Mouse (Mus musculus) midbrain, postnatal 0 days (tissue): ENCODE measurements at regions not wholly inside any gene's neighbourhood (a gene's known extent, or its start where the extent isn't known, plus 50 kb on each side); places are given as distances from the start of the nearest gene placed in this dataset.

ENCODE experiments used
- ATAC-seq: fragments of 200-750 bp; cut with Nextera tagmentation; 2 replicates; pipeline ENCODE4 v1.8.0; 2017; ENCODE audit warnings: moderate number of reproducible peaks, mild to moderate bottlenecking, moderate TSS enrichment, moderate library complexity; ENCODE audit not compliant: low FRiP score
- DNase-seq: peaks from one replicate; pipeline ENCODE4 v3.0.0-alpha.2; 2015; ENCODE audit warnings: low spot score
- H3K27ac ChIP-seq: fragments of 300-500 bp; sonication (generic); 2 replicates; pipeline ENCODE4 v1.5.1; 2014; ENCODE audit warnings: low read depth, mild to moderate bottlenecking, low read length, mixed read lengths
- H3K27me3 ChIP-seq: fragments of 300-500 bp; sonication (generic); 2 replicates; pipeline ENCODE4 v1.6.1; 2014; ENCODE audit warnings: low read length, control low read depth, mixed read lengths; ENCODE audit not compliant: insufficient read depth
- H3K36me3 ChIP-seq: fragments of 300-500 bp; sonication (generic); 2 replicates; pipeline ENCODE4 v1.6.1; 2014; ENCODE audit warnings: low read length, control low read depth, mixed read lengths; ENCODE audit not compliant: insufficient read depth
- H3K4me1 ChIP-seq: fragments of 300-500 bp; sonication (generic); 2 replicates; pipeline ENCODE4 v1.6.1; 2014; ENCODE audit warnings: mild to moderate bottlenecking, control low read depth, antibody characterized with exemption, low read length, mixed read lengths; ENCODE audit not compliant: insufficient read depth
- H3K4me2 ChIP-seq: fragments of 300-500 bp; sonication (generic); 2 replicates; pipeline ENCODE4 v1.6.1; 2014; ENCODE audit warnings: low read depth, mild to moderate bottlenecking, low read length, mixed read lengths; ENCODE audit not compliant: poor library complexity, severe bottlenecking
- H3K4me3 ChIP-seq: fragments of 300-500 bp; sonication (generic); 2 replicates; pipeline ENCODE4 v1.5.1; 2014; ENCODE audit warnings: low read depth, mild to moderate bottlenecking, low read length, moderate library complexity
- H3K9ac ChIP-seq: fragments of 300-500 bp; sonication (generic); replicated peaks from 2 replicates; pipeline ENCODE4 v1.6.1; 2014; ENCODE audit warnings: mild to moderate bottlenecking, low read length, moderate library complexity, mixed read lengths; ENCODE audit not compliant: poor library complexity, severe bottlenecking
- H3K9me3 ChIP-seq: fragments of 300-500 bp; sonication (generic); 2 replicates; pipeline ENCODE4 v1.6.1; 2016; ENCODE audit warnings: low read length, control low read depth
- CTCF ChIP-seq: IDR thresholded peaks from 2 replicates; pipeline ENCODE4 v1.5.1; 2016; ENCODE audit warnings: antibody characterized with exemption, mild to moderate bottlenecking
- WGBS: fragments of 180-500 bp; shearing (Covaris S2); extraction: QIAGEN DNeasy Blood & Tissue Kit; methylation state at CpG from one replicate; pipeline ENCODE4 v1.1.7; 2014; 5-methylcytosine and 5-hydroxymethylcytosine counted together

DNA sequence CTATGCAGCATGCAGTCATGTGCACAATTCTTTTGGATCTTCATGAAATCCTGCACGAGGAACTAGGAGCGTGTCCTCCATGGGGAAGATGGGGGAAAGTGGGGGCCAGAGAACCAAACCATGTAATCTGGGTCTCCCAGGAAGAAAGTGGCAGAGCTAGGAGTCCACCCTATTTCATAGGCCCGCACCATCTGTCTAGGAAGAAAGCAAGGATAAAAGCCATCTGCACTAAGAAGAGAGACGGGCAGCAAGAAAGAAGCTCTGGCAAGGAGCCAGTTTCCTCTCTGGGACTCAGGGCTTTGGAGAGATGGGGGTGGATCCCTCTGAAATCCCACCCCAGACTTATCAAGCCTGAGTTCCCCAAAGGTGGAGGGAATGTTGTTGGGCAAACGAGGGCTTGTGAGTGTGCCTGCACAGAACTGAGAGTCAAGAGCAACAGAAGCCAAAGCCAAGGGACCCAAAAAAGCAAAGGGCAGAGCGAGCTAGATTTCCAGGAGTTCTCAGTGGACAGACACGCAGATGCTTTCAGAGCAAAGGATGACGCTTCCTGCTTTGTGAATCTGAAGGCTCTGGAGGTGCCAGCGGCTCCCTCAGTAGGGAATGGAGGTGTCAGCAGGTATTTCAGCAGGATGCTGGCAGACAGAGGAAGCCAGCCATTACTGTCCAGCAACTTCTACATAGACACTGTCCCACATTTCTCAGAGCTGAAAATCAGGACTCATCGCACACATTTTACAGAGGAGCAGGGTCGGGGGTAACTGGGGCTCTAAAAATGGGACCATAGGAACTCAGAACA lies 110.8 kb downstream of the Pja1 start:
- Histone ChIP-seq H3K36me3 (no peaks in the 10 kb centered on the region), H3K4me1 (no peaks in the 10 kb centered on the region), H3K9me3 (no peaks in the 10 kb centered on the region), H3K4me3 (no peak overlapping the region), H3K9ac (no peak overlapping the region), H3K27me3 (peaks cover 11% of the 10 kb centered on the region; the same call in 1 of the 2 replicates), H3K4me2 (no peak overlapping the region), H3K27ac (no peak overlapping the region)
- no peak for ATAC-seq
- no peak for TF ChIP-seq CTCF
- WGBS, result 62% methylated on average over 11 of the region's 11 CpGs
- DNase-seq, result peak; percentile 51

DNA sequence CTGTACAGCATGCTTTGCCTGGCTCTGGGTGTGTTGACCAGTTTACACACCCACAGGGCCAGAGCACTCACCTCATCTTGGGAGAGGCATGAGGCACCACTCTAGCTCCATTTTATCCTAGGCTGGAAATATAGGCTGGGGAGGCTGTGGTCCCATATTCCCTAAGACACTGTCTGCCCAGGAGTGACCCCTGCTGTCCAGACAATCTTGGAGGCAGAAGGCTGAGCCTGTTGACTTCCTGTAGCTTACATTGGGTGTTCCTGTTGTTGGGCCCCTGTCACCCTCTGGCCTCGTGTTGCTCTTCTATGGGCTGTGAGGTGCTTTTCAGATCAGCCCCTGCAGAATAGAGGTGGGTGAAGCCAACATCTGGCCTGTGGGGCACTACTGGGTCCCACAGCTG lies 112.3 kb downstream of the Pja1 start:
- ATAC-seq (no peak), DNase-seq (no peak)
- TF ChIP-seq CTCF, result 0 out of 2 replicates have a peak, but pooled peaks have one; percentile 7
- 52% methylated on average over 1 of the region's 1 CpGs for WGBS
- Histone ChIP-seq H3K9ac (no peak overlapping the region), H3K9me3 (no peaks in the 10 kb centered on the region), H3K4me1 (no peaks in the 10 kb centered on the region), H3K27me3 (peaks cover 3% of the 10 kb centered on the region; the same call in 1 of the 2 replicates), H3K4me2 (no peak overlapping the region), H3K36me3 (no peaks in the 10 kb centered on the region), H3K4me3 (no peak overlapping the region), H3K27ac (no peak overlapping the region)

DNA sequence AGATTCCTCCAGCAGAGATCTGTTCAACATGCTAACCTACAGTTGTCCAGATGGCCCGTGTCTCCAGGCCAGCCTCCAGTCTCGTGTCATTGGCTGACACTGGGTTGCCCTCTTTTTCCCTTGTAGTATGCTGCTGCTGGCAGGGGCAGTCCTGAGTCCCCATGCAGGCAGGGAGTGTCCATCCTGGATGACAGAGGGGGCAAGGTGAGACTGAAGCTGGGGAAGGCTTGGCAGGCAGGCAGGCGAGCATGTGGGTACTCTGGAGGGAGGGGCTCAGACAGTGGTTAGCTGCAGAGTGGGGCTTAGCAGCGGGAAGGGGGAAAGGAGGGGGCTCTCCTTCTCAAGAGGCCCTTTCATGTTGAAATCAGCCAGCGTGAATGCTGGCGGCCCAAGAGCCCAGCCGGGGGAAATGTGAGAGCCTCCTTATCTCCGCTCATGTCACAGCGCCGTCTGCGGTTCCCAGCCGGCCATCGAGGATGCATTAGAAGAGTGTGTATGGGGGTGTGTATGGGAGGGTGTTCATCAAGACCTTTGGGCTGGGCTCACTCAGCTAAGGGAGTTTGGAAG lies 112.9 kb downstream of the Pja1 start:
- no peak for TF ChIP-seq CTCF
- H3K4me1 ChIP-seq, result no peaks in the 10 kb centered on the region
- H3K9me3 ChIP-seq, result no peaks in the 10 kb centered on the region
- DNase-seq (peak; percentile 24), ATAC-seq (0 out of 2 replicates have a peak, but pooled peaks have one; percentile 34)
- WGBS, result 41% methylated on average over 12 of the region's 13 CpGs
- peaks cover 3% of the 10 kb centered on the region; the same call in 1 of the 2 replicates for H3K27me3 ChIP-seq
- no peak overlapping the region for H3K27ac ChIP-seq
- H3K36me3 ChIP-seq, result no peaks in the 10 kb centered on the region
- no peak overlapping the region for H3K4me3 ChIP-seq
- no peak overlapping the region for H3K9ac ChIP-seq
- H3K4me2 ChIP-seq, result no peak overlapping the region

DNA sequence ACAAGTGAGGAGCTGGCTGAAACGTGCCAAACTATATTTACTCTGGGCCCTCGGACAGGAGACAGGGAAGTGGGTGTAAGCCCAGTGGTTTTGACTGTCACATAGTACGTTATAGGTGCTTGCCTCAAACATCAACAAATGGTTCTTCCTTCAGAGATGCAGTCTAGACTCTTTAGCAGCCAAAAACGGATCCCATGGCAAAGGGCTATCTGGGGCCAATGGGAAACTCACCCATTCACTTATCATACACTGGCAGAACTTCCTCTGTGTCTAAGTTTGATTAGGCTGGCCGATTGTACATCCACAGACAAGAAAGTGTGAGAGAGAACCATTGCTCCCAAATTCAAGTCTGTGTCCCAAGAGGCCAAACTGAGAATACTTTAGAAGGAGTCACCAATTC lies 115.9 kb downstream of the Pja1 start:
- no peaks in the 10 kb centered on the region for H3K4me1 ChIP-seq
- DNase-seq (no peak), ATAC-seq (no peak)
- no peak overlapping the region for H3K4me3 ChIP-seq
- no peak for TF ChIP-seq CTCF
- peaks cover 5% of the 10 kb centered on the region; the same call in 1 of the 2 replicates for H3K27me3 ChIP-seq
- no peak overlapping the region for H3K4me2 ChIP-seq
- 76% methylated on average over 5 of the region's 5 CpGs for WGBS
- no peaks in the 10 kb centered on the region for H3K9me3 ChIP-seq
- H3K27ac ChIP-seq, result no peak overlapping the region
- no peaks in the 10 kb centered on the region for H3K36me3 ChIP-seq
- no peak overlapping the region for H3K9ac ChIP-seq

DNA sequence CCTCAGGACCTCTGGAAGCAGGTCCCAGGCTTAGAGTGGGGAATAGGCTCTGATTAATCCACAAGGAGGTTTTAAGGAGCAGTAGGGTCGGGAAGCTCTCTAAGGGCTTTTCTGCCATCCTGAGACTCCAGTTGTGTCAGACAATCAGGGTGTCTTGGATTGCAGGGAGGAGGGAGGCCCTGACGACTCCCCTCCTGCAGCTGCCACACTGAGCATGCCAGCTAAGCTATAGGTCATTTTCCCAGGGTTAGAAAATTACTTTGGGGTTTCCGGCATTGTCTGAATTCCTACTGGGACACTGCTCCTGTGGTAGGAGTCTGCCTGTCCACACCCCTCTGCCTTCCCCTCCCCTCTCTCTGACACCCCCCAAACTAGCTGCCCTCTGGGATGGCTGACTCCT lies 120.8 kb downstream of the Pja1 start:
- Histone ChIP-seq H3K9ac (no peak overlapping the region), H3K4me2 (no peak overlapping the region), H3K9me3 (no peaks in the 10 kb centered on the region), H3K27ac (no peak overlapping the region), H3K27me3 (peaks cover 6% of the 10 kb centered on the region; the same call in 1 of the 2 replicates), H3K36me3 (no peaks in the 10 kb centered on the region), H3K4me3 (no peak overlapping the region), H3K4me1 (no peaks in the 10 kb centered on the region)
- TF ChIP-seq CTCF, result no peak
- WGBS, result 59% methylated on average over 3 of the region's 3 CpGs
- DNase-seq (no peak), ATAC-seq (no peak)

DNA sequence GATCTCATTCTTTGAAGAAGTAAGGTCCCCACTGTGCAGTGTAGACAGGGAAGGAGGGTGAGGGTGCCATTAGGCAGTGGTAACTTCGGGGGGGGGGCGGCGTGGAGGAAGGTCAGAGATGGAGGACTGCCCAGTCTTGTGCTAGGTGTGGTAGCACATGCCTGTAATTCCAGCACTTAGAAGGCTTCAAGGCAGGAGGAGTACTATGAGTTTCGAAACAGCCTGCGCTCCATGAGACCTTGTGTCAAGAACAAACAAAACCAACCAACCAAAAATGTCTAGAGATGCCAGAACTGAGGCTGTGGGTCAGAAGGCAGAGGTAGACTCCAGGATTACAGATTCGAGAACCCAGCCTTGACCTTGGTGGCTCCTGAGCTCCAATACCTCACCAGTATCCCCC lies 130.8 kb downstream of the Pja1 start:
- Histone ChIP-seq H3K9me3 (no peaks in the 10 kb centered on the region), H3K4me1 (no peaks in the 10 kb centered on the region), H3K36me3 (no peaks in the 10 kb centered on the region), H3K4me2 (no peak overlapping the region), H3K4me3 (no peak overlapping the region), H3K27me3 (peaks cover 3% of the 10 kb centered on the region; the same call in 1 of the 2 replicates), H3K27ac (no peak overlapping the region), H3K9ac (no peak overlapping the region)
- no peak for TF ChIP-seq CTCF
- WGBS, result 87% methylated on average over 6 of the region's 6 CpGs
- DNase-seq (no peak), ATAC-seq (no peak)
